In the genomic region with DNA sequence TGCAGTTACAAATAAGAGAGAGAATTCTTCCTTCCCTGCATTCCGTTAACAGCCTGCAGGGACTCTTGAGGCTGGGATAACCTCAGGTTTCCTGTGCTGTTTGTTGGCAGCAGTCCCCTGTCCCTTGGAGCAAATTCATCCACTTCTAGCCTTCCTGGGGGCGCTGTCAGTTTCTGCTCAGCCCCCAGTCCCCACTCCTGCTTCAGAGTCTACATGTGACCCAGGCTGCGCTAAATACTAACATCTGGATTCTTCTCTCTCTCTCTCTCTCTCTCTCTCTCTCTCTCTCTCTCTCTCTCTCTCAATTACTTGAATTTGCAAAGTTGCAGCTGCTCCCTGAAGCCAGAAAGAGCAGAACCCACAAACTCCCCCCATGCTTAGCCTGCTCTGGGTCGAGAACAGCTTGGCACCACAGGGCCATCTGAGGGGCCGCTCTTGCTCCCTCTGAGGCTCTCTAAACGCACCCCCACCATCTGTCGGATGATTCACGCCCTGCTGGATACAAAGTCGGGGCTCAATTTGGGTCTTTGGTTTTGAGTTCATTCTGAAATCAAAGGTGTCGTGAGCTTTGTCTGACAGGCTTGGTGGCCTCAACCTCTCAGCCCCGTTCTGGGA, we compare ENCODE assay signal across 23 mouse cellular contexts. TPM values are rescaled to one million over a fixed set of nuclear protein-coding genes. Genes with fewer than 3 reads are reported as not detected.
A peak's percentile ranks its signal among the peaks of the same experiment; 100 is the strongest.
DNase-seq lines count a peak whose midpoint lies in the region; ATAC-seq and TF ChIP-seq lines count a peak whose summit lies in the region.
"Had no signal": no experiment of that assay in that cellular context is flagged by ENCODE, and none has a peak within 500 bp of the region (broad histone marks: within the 10 kb centered on the region; RNA-seq: fewer than 3 reads in every experiment).

No protein-coding gene starts in this region.

- no peaks in the 10 kb centered on the region for H3K9me3 ChIP-seq in kidney, postnatal 0 days (replicated peaks; ENCODE audit: low read length)
- no peaks in the 10 kb centered on the region for H3K9me3 ChIP-seq in embryonic facial prominence, embryonic 12.5 days
- no peaks in the 10 kb centered on the region for H3K9me3 ChIP-seq in embryonic facial prominence, embryonic 15.5 days (replicated peaks)
- H3K9me3 ChIP-seq: forebrain, embryonic 12.5 days; heart, embryonic 10.5 days; hindbrain, embryonic 15.5 days had no signal

- TF ChIP-seq POLR2A in lung, adult 2 months (IDR thresholded peaks at IDR 0.05; ENCODE audit: borderline replicate concordance, extremely low read depth, low read depth, low read length): no peak

- H3K27me3 ChIP-seq in kidney, postnatal 0 days (ENCODE audit: insufficient read depth, low read length): no peaks in the 10 kb centered on the region; the same call in 1 of the 2 replicates
- H3K27me3 ChIP-seq in embryonic facial prominence, embryonic 12.5 days: 0 out of 2 replicates have a peak, but pooled peaks cover 4% of the 10 kb centered on the region
- H3K27me3 ChIP-seq in embryonic facial prominence, embryonic 15.5 days: no peaks in the 10 kb centered on the region
- H3K27me3 ChIP-seq: forebrain, embryonic 12.5 days; hindbrain, embryonic 15.5 days had no signal

- no peak overlapping the region for H3K4me2 ChIP-seq in kidney, postnatal 0 days (ENCODE audit: low read length)
- H3K4me2 ChIP-seq in embryonic facial prominence, embryonic 12.5 days (replicated peaks): no peak overlapping the region
- peak overlapping the region; percentile 22; the same call in 1 of the 2 replicates for H3K4me2 ChIP-seq in embryonic facial prominence, embryonic 15.5 days (replicated peaks)
- H3K4me2 ChIP-seq: forebrain, embryonic 12.5 days; hindbrain, embryonic 15.5 days had no signal

- 0 out of 2 replicates have a peak, but pooled peaks cover 3% of the 10 kb centered on the region for H3K4me1 ChIP-seq in kidney, postnatal 0 days (replicated peaks; ENCODE audit: insufficient read depth, low read length)
- H3K4me1 ChIP-seq in lung, adult 2 months (ENCODE audit: control insufficient read depth, insufficient read depth, low read length): no peaks in the 10 kb centered on the region
- H3K4me1 ChIP-seq in embryonic facial prominence, embryonic 12.5 days: peaks cover 30% of the 10 kb centered on the region
- H3K4me1 ChIP-seq in embryonic facial prominence, embryonic 15.5 days: peaks cover 30% of the 10 kb centered on the region

- TF ChIP-seq CTCF in kidney, postnatal 0 days (IDR thresholded peaks at IDR 0.05; ENCODE audit: low read depth): no peak; the same call in 1 of the 2 replicates
- TF ChIP-seq CTCF in lung, adult 2 months (IDR thresholded peaks at IDR 0.05; ENCODE audit: insufficient read depth, low read length): no peak

- 0 out of 2 replicates have a peak overlapping the region, but pooled peaks have one; percentile 2 for H3K27ac ChIP-seq in kidney, postnatal 0 days
- peak overlapping the region; percentile 65 for H3K27ac ChIP-seq in embryonic facial prominence, embryonic 12.5 days
- H3K27ac ChIP-seq in embryonic facial prominence, embryonic 15.5 days (replicated peaks): peak overlapping the region; percentile 74
- H3K27ac ChIP-seq: forebrain, embryonic 12.5 days; heart, embryonic 10.5 days; hindbrain, embryonic 15.5 days had no signal

- no peak overlapping the region for H3K9ac ChIP-seq in kidney, postnatal 0 days (ENCODE audit: low read depth, low read length)
- no peak overlapping the region for H3K9ac ChIP-seq in embryonic facial prominence, embryonic 12.5 days
- no peak overlapping the region for H3K9ac ChIP-seq in embryonic facial prominence, embryonic 15.5 days
- H3K9ac ChIP-seq: forebrain, embryonic 12.5 days; hindbrain, embryonic 15.5 days had no signal

- 44% methylated on average over 11 of the region's 11 CpGs for WGBS in kidney, postnatal 0 days
- 35% methylated on average over 11 of the region's 11 CpGs for WGBS in lung, adult 2 months
- 41% methylated on average over 11 of the region's 11 CpGs for WGBS in embryonic facial prominence, embryonic 12.5 days
- 26% methylated on average over 11 of the region's 11 CpGs for WGBS in embryonic facial prominence, embryonic 15.5 days

- DNase-seq in kidney, postnatal 0 days (ENCODE audit: low spot score): peak; percentile 77
- DNase-seq in kidney, adult 8-10 months: no peak
- peak; percentile 50 for DNase-seq in lung, postnatal 10 days
- no peak for DNase-seq in lung, adult 2 months
- no peak for DNase-seq in adrenal gland, postnatal 25 days
- DNase-seq in adrenal gland, adult 2 months: no peak
- DNase-seq: adrenal gland, adult 8-10 months; cerebellum, adult 9-10 months; gastrocnemius, postnatal 36 days; right cerebral cortex, adult 18-20 months had no signal

- no peak overlapping the region for H3K4me3 ChIP-seq in kidney, postnatal 0 days (replicated peaks; ENCODE audit: low read depth, low read length)
- H3K4me3 ChIP-seq in lung, adult 2 months (replicated peaks; ENCODE audit: extremely low read depth, low read depth, low read length): no peak overlapping the region
- no peak overlapping the region for H3K4me3 ChIP-seq in embryonic facial prominence, embryonic 12.5 days
- no peak overlapping the region for H3K4me3 ChIP-seq in embryonic facial prominence, embryonic 15.5 days (replicated peaks)
- H3K4me3 ChIP-seq: forebrain, embryonic 12.5 days; heart, embryonic 10.5 days; hindbrain, embryonic 15.5 days had no signal

- no peaks in the 10 kb centered on the region for H3K36me3 ChIP-seq in kidney, postnatal 0 days (ENCODE audit: insufficient read depth, low read length)
- H3K36me3 ChIP-seq in embryonic facial prominence, embryonic 12.5 days: no peaks in the 10 kb centered on the region
- H3K36me3 ChIP-seq in embryonic facial prominence, embryonic 15.5 days: no peaks in the 10 kb centered on the region
- H3K36me3 ChIP-seq: forebrain, embryonic 12.5 days; heart, embryonic 10.5 days; hindbrain, embryonic 15.5 days had no signal

- ATAC-seq in kidney, postnatal 0 days (replicated peaks; ENCODE audit: low FRiP score, low read depth): no peak
- peak; percentile 24; the same call in 1 of the 2 replicates for ATAC-seq in embryonic facial prominence, embryonic 12.5 days (ENCODE audit: insufficient number of reproducible peaks, insufficient read depth, low FRiP score, low TSS enrichment)
- ATAC-seq in embryonic facial prominence, embryonic 15.5 days (ENCODE audit: insufficient number of reproducible peaks, low FRiP score, low TSS enrichment, low read depth): peak; percentile 60; the same call in 1 of the 2 replicates
- ATAC-seq: CD4-positive, CD25-positive, alpha-beta regulatory T cell, adult 4 months had no signal

RNA-seq across cellular contexts. Expression of gene Gm11541, which starts 9.1 kb away (rescaled TPM):
- polyA plus RNA-seq in kidney, postnatal 0 days (2015; fragmentation: Nextera tagmentation; extraction: Ambion mirVana): 1.3 and 1.4 TPM in 2 replicates
- polyA plus RNA-seq in lung, adult 2 months (2012; rRNA removed): not detected in 2 replicates
- polyA plus RNA-seq in embryonic facial prominence, embryonic 12.5 days (2016; fragmentation: Nextera tagmentation; extraction: Ambion mirVana): 0.52 and 0.95 TPM in 2 replicates
- polyA plus RNA-seq in embryonic facial prominence, embryonic 15.5 days (2015; fragmentation: Nextera tagmentation; extraction: Ambion mirVana): 0.45 and 0.79 TPM in 2 replicates
- total RNA-seq in adrenal gland, postnatal 25 days (2021): not detected in 2 replicates
- total RNA-seq in adrenal gland, adult 2 months (2021): not detected
- not detected in 2 replicates for polyA plus RNA-seq in adrenal gland, adult 2 months (2012; rRNA removed)
- total RNA-seq: adrenal gland, adult 8-10 months; gastrocnemius, postnatal 36 days; heart, postnatal 25 days; liver, adult 2 months; megakaryocyte progenitor cell, adult 5-6 weeks; MEL; neutrophil, adult 5-6 weeks had no signal
- polyA plus RNA-seq: CD4-positive, CD25-positive, alpha-beta regulatory T cell, adult 4 months; forebrain, embryonic 12.5 days; heart, embryonic 10.5 days; large intestine, adult 2 months; liver, adult 2 months; testis, adult 2 months had no signal

RNA-seq across cellular contexts. Expression of gene Cdc34b, which starts 28.2 kb away (rescaled TPM):
- polyA plus RNA-seq in kidney, postnatal 0 days (2015; fragmentation: Nextera tagmentation; extraction: Ambion mirVana): 0.26 and 0.28 TPM in 2 replicates
- polyA plus RNA-seq in lung, adult 2 months (2012; rRNA removed): 0.15 TPM in 2 replicates
- polyA plus RNA-seq in embryonic facial prominence, embryonic 12.5 days (2016; fragmentation: Nextera tagmentation; extraction: Ambion mirVana): 0.22 and 0.25 TPM in 2 replicates
- not detected in 2 replicates for polyA plus RNA-seq in embryonic facial prominence, embryonic 15.5 days (2015; fragmentation: Nextera tagmentation; extraction: Ambion mirVana)
- total RNA-seq in adrenal gland, postnatal 25 days (2021): 0.55 TPM in 1 of 2 replicates, not detected in the other
- total RNA-seq in adrenal gland, adult 2 months (2021): under 1 TPM; 0.31 to 0.40 TPM
- 0.10 and 0.55 TPM in 2 replicates for polyA plus RNA-seq in adrenal gland, adult 2 months (2012; rRNA removed)
- total RNA-seq: liver, adult 2 months; megakaryocyte progenitor cell, adult 5-6 weeks; neutrophil, adult 5-6 weeks had no signal
- polyA plus RNA-seq: CD4-positive, CD25-positive, alpha-beta regulatory T cell, adult 4 months; heart, embryonic 10.5 days; hindbrain, embryonic 15.5 days; large intestine, adult 2 months had no signal

RNA-seq across cellular contexts. Expression of gene Xylt2, which starts 36.0 kb away (rescaled TPM):
- 18.4 and 21.4 TPM in 2 replicates for polyA plus RNA-seq in kidney, postnatal 0 days (2015; fragmentation: Nextera tagmentation; extraction: Ambion mirVana)
- polyA plus RNA-seq in lung, adult 2 months (2012; rRNA removed): 38.4 and 41.1 TPM in 2 replicates
- polyA plus RNA-seq in embryonic facial prominence, embryonic 12.5 days (2016; fragmentation: Nextera tagmentation; extraction: Ambion mirVana): 29.0 and 29.5 TPM in 2 replicates
- 26.3 and 27.3 TPM in 2 replicates for polyA plus RNA-seq in embryonic facial prominence, embryonic 15.5 days (2015; fragmentation: Nextera tagmentation; extraction: Ambion mirVana)
- total RNA-seq in adrenal gland, postnatal 25 days (2021): 16.0 and 22.1 TPM in 2 replicates
- total RNA-seq in adrenal gland, adult 2 months (2021): 10 to 100 TPM; 11.5 to 19.0 TPM
- polyA plus RNA-seq in adrenal gland, adult 2 months (2012; rRNA removed): 51.7 and 60.4 TPM in 2 replicates

RNA-seq across cellular contexts. Expression of gene Eme1, which starts 59.6 kb away (rescaled TPM):
- 7.9 and 8.1 TPM in 2 replicates for polyA plus RNA-seq in kidney, postnatal 0 days (2015; fragmentation: Nextera tagmentation; extraction: Ambion mirVana)
- 0.11 and 0.51 TPM in 2 replicates for polyA plus RNA-seq in lung, adult 2 months (2012; rRNA removed)
- polyA plus RNA-seq in embryonic facial prominence, embryonic 12.5 days (2016; fragmentation: Nextera tagmentation; extraction: Ambion mirVana): 33.3 and 37.5 TPM in 2 replicates
- 12.9 and 15.8 TPM in 2 replicates for polyA plus RNA-seq in embryonic facial prominence, embryonic 15.5 days (2015; fragmentation: Nextera tagmentation; extraction: Ambion mirVana)
- total RNA-seq in adrenal gland, postnatal 25 days (2021): 0.85 and 2.1 TPM in 2 replicates
- total RNA-seq in adrenal gland, adult 2 months (2021): under 1 TPM; 0.29 to 0.31 TPM
- 0.18 and 0.21 TPM in 2 replicates for polyA plus RNA-seq in adrenal gland, adult 2 months (2012; rRNA removed)
- polyA plus RNA-seq: liver, adult 2 months had no signal

RNA-seq across cellular contexts. Expression of gene Mrpl27, which starts 59.8 kb away (rescaled TPM):
- 135 and 144 TPM in 2 replicates for polyA plus RNA-seq in kidney, postnatal 0 days (2015; fragmentation: Nextera tagmentation; extraction: Ambion mirVana)
- polyA plus RNA-seq in lung, adult 2 months (2012; rRNA removed): 32.8 and 34.7 TPM in 2 replicates
- 139 and 142 TPM in 2 replicates for polyA plus RNA-seq in embryonic facial prominence, embryonic 12.5 days (2016; fragmentation: Nextera tagmentation; extraction: Ambion mirVana)
- polyA plus RNA-seq in embryonic facial prominence, embryonic 15.5 days (2015; fragmentation: Nextera tagmentation; extraction: Ambion mirVana): 138 and 141 TPM in 2 replicates
- total RNA-seq in adrenal gland, postnatal 25 days (2021): 74.4 and 84.2 TPM in 2 replicates
- total RNA-seq in adrenal gland, adult 2 months (2021): 10 to 100 TPM; 78.0 to 91.6 TPM
- polyA plus RNA-seq in adrenal gland, adult 2 months (2012; rRNA removed): 12.3 and 14.2 TPM in 2 replicates

Comparison
In these comparisons a context has a peak if more than half of its experiments do, and no peak if none do; other contexts are left out.
1. DNase-seq: peak in kidney, postnatal 0 days (single experiment) and lung, postnatal 10 days (single experiment); none in kidney, adult 8-10 months (0 of 2), lung, adult 2 months (single experiment), adrenal gland, postnatal 25 days (single experiment) and adrenal gland, adult 2 months (single experiment).
2. H3K27ac ChIP-seq: peak in every context shown above with its lines; median percentile 74 in embryonic facial prominence, embryonic 15.5 days; 65 in embryonic facial prominence, embryonic 12.5 days; 2 in kidney, postnatal 0 days.